Mouse (Mus musculus): ENCODE results near the gene Vps8. TPM values are rescaled to one million over a fixed set of nuclear protein-coding genes. Genes with fewer than 3 reads are reported as not detected.

Vps8 gene
- polyA plus RNA-seq, 1 experiment: 35.8 TPM

GRCm38 (mm10) chr16:21642906-21643305, 220.0 kb downstream of the Vps8 start:
- H3K4me3 ChIP-seq (ENCODE audit: insufficient read depth, low read length): no peak overlapping the region
- no peak overlapping the region for H3K27ac ChIP-seq (ENCODE audit: insufficient read depth, low read length)
- peaks cover 2% of the 10 kb centered on the region; the same call in 1 of the 2 replicates for H3K4me1 ChIP-seq (ENCODE audit: control insufficient read depth, insufficient read depth, low read length)
- TF ChIP-seq POLR2A (IDR thresholded peaks at IDR 0.05; ENCODE audit: extremely low read depth, insufficient read depth, low read length): no peak
- no peak for TF ChIP-seq CTCF (IDR thresholded peaks at IDR 0.05; ENCODE audit: extremely low read depth, insufficient read depth, low read length)

GRCm38 (mm10) chr16:21643621-21644041, 220.7 kb downstream of the Vps8 start:
- no peak for TF ChIP-seq POLR2A (IDR thresholded peaks at IDR 0.05; ENCODE audit: extremely low read depth, insufficient read depth, low read length)
- Histone ChIP-seq H3K27ac (ENCODE audit: insufficient read depth, low read length) (peak overlapping the region; percentile 15; the same call in 1 of the 2 replicates), H3K4me1 (ENCODE audit: control insufficient read depth, insufficient read depth, low read length) (peaks cover 2% of the 10 kb centered on the region; the same call in 1 of the 2 replicates), H3K4me3 (ENCODE audit: insufficient read depth, low read length) (no peak overlapping the region)

GRCm38 (mm10) chr16:21644066-21644561, 221.2 kb downstream of the Vps8 start:
- Histone ChIP-seq H3K4me3 (ENCODE audit: insufficient read depth, low read length) (no peak overlapping the region), H3K27ac (ENCODE audit: insufficient read depth, low read length) (peak overlapping the region; percentile 15; the same call in 1 of the 2 replicates), H3K4me1 (ENCODE audit: control insufficient read depth, insufficient read depth, low read length) (peaks cover 2% of the 10 kb centered on the region; the same call in 1 of the 2 replicates)
- no peak for TF ChIP-seq CTCF (IDR thresholded peaks at IDR 0.05; ENCODE audit: extremely low read depth, insufficient read depth, low read length)

GRCm38 (mm10) chr16:21644574-21644973, 221.7 kb downstream of the Vps8 start:
- Histone ChIP-seq H3K4me3 (ENCODE audit: insufficient read depth, low read length) (no peak overlapping the region), H3K4me1 (ENCODE audit: control insufficient read depth, insufficient read depth, low read length) (peaks cover 2% of the 10 kb centered on the region; the same call in 1 of the 2 replicates), H3K27ac (ENCODE audit: insufficient read depth, low read length) (peak overlapping the region; percentile 15; the same call in 1 of the 2 replicates)
- no peak for TF ChIP-seq POLR2A (IDR thresholded peaks at IDR 0.05; ENCODE audit: extremely low read depth, insufficient read depth, low read length)
- no peak for TF ChIP-seq CTCF (IDR thresholded peaks at IDR 0.05; ENCODE audit: extremely low read depth, insufficient read depth, low read length)

- Histone ChIP-seq H3K27ac (ENCODE audit: insufficient read depth, low read length) (no peak overlapping the region), H3K4me3 (ENCODE audit: insufficient read depth, low read length) (no peak overlapping the region), H3K4me1 (ENCODE audit: control insufficient read depth, insufficient read depth, low read length) (peaks cover 2% of the 10 kb centered on the region)
- TF ChIP-seq CTCF (IDR thresholded peaks at IDR 0.05; ENCODE audit: extremely low read depth, insufficient read depth, low read length): no peak
- no peak for TF ChIP-seq POLR2A (IDR thresholded peaks at IDR 0.05; ENCODE audit: extremely low read depth, insufficient read depth, low read length)
Measured at GRCm38 (mm10) chr16:21645915-21646314, 223.0 kb downstream of the Vps8 start.

GRCm38 (mm10) chr16:21646496-21646895, 223.6 kb downstream of the Vps8 start:
- Histone ChIP-seq H3K4me1 (ENCODE audit: control insufficient read depth, insufficient read depth, low read length) (peaks cover 2% of the 10 kb centered on the region), H3K4me3 (ENCODE audit: insufficient read depth, low read length) (no peak overlapping the region), H3K27ac (ENCODE audit: insufficient read depth, low read length) (no peak overlapping the region)
- TF ChIP-seq CTCF (IDR thresholded peaks at IDR 0.05; ENCODE audit: extremely low read depth, insufficient read depth, low read length) (no peak), POLR2A (IDR thresholded peaks at IDR 0.05; ENCODE audit: extremely low read depth, insufficient read depth, low read length) (no peak)

GRCm38 (mm10) chr16:21648800-21649199, 225.9 kb downstream of the Vps8 start:
- Histone ChIP-seq H3K4me3 (ENCODE audit: insufficient read depth, low read length) (no peak overlapping the region), H3K4me1 (ENCODE audit: control insufficient read depth, insufficient read depth, low read length) (peaks cover 4% of the 10 kb centered on the region), H3K27ac (ENCODE audit: insufficient read depth, low read length) (no peak overlapping the region)
- TF ChIP-seq POLR2A (IDR thresholded peaks at IDR 0.05; ENCODE audit: extremely low read depth, insufficient read depth, low read length) (no peak), CTCF (IDR thresholded peaks at IDR 0.05; ENCODE audit: extremely low read depth, insufficient read depth, low read length) (no peak)

GRCm38 (mm10) chr16:21650289-21650688, 227.4 kb downstream of the Vps8 start:
- H3K4me1 ChIP-seq (ENCODE audit: control insufficient read depth, insufficient read depth, low read length): peaks cover 2% of the 10 kb centered on the region
- no peak overlapping the region for H3K4me3 ChIP-seq (ENCODE audit: insufficient read depth, low read length)
- TF ChIP-seq POLR2A (IDR thresholded peaks at IDR 0.05; ENCODE audit: extremely low read depth, insufficient read depth, low read length) (no peak), CTCF (IDR thresholded peaks at IDR 0.05; ENCODE audit: extremely low read depth, insufficient read depth, low read length) (no peak)
- H3K27ac ChIP-seq (ENCODE audit: insufficient read depth, low read length): no peak overlapping the region

GRCm38 (mm10) chr16:21651161-21651560, 228.2 kb downstream of the Vps8 start:
- TF ChIP-seq POLR2A (IDR thresholded peaks at IDR 0.05; ENCODE audit: extremely low read depth, insufficient read depth, low read length): no peak
- no peak for TF ChIP-seq CTCF (IDR thresholded peaks at IDR 0.05; ENCODE audit: extremely low read depth, insufficient read depth, low read length)

GRCm38 (mm10) chr16:21653151-21653550, 230.2 kb downstream of the Vps8 start:
- H3K27ac ChIP-seq (ENCODE audit: insufficient read depth, low read length): no peak overlapping the region
- H3K4me1 ChIP-seq (ENCODE audit: control insufficient read depth, insufficient read depth, low read length): peaks cover 2% of the 10 kb centered on the region
- TF ChIP-seq POLR2A (IDR thresholded peaks at IDR 0.05; ENCODE audit: extremely low read depth, insufficient read depth, low read length) (no peak), CTCF (IDR thresholded peaks at IDR 0.05; ENCODE audit: extremely low read depth, insufficient read depth, low read length) (no peak)
- no peak overlapping the region for H3K4me3 ChIP-seq (ENCODE audit: insufficient read depth, low read length)

More at GRCm38 (mm10) chr16:21651161-21651560, 228.2 kb downstream of the Vps8 start:
- Histone ChIP-seq H3K4me1 (ENCODE audit: control insufficient read depth, insufficient read depth, low read length) (peaks cover 2% of the 10 kb centered on the region), H3K4me3 (ENCODE audit: insufficient read depth, low read length) (no peak overlapping the region), H3K27ac (ENCODE audit: insufficient read depth, low read length) (no peak overlapping the region)

All from cortical plate, adult 2 months (tissue).